Mouse (Mus musculus) myocyte (in vitro differentiated cells): ENCODE measurements around the gene Gtpbp8.

Source experiments
- CEBPB ChIP-seq: IDR thresholded peaks from 2 replicates; pipeline ENCODE4 v1.6.1; 2011; ENCODE audit warnings: mild to moderate bottlenecking, moderate library complexity; ENCODE audit not compliant: poor library complexity, insufficient read depth, severe bottlenecking
- E2F4 ChIP-seq: IDR thresholded peaks from one replicate; pipeline ENCODE4 v1.6.1; 2011; ENCODE audit warnings: mild to moderate bottlenecking, control low read depth, moderate library complexity; ENCODE audit not compliant: insufficient read depth
- MAX ChIP-seq: IDR thresholded peaks from one replicate; pipeline ENCODE4 v1.6.1; 2011; ENCODE audit warnings: low read depth, mild to moderate bottlenecking, control low read depth
- MYOD1 ChIP-seq, 3 experiments: IDR thresholded peaks; one replicate each; pipeline ENCODE4 v1.6.1; 2011; ENCODE audit warnings: control low read depth in 2 of 3, low read depth in 2 of 3, mild to moderate bottlenecking in 2 of 3, moderate library complexity in 1 of 3; ENCODE audit not compliant: insufficient read length in 2 of 3, control insufficient read depth in 1 of 3
- MYOG ChIP-seq, 3 experiments: IDR thresholded peaks; one replicate each; pipeline ENCODE4 v1.6.1; 2011; ENCODE audit warnings: control low read depth in 2 of 3, low read depth in 2 of 3, mild to moderate bottlenecking in 2 of 3; ENCODE audit not compliant: insufficient read length in 2 of 3, control insufficient read depth in 1 of 3, insufficient read depth in 1 of 3
- POLR2A ChIP-seq: IDR thresholded peaks from one replicate; pipeline ENCODE4 v1.6.1; 2011; ENCODE audit warnings: low read depth, mild to moderate bottlenecking, control low read depth, moderate library complexity; ENCODE audit not compliant: insufficient read length
- POLR2AphosphoS2 ChIP-seq: IDR thresholded peaks from one replicate; pipeline ENCODE4 v1.6.1; 2011; ENCODE audit warnings: low read depth, control low read depth; ENCODE audit not compliant: insufficient read length
- REST ChIP-seq: IDR thresholded peaks from one replicate; pipeline ENCODE4 v1.6.1; 2011; ENCODE audit warnings: mild to moderate bottlenecking, control low read depth, moderate library complexity; ENCODE audit not compliant: insufficient read depth, insufficient read length
- TCF12 ChIP-seq: IDR thresholded peaks from one replicate; pipeline ENCODE4 v1.6.1; 2011; ENCODE audit warnings: mild to moderate bottlenecking, control low read depth; ENCODE audit not compliant: poor library complexity, insufficient read depth, severe bottlenecking
- TCF3 ChIP-seq: IDR thresholded peaks from one replicate; pipeline ENCODE4 v1.6.1; 2011; ENCODE audit warnings: low read depth, control low read depth; ENCODE audit not compliant: insufficient read length
- USF1 ChIP-seq: IDR thresholded peaks from one replicate; pipeline ENCODE4 v1.6.1; 2011; ENCODE audit warnings: low read depth, mild to moderate bottlenecking, control low read depth, moderate library complexity

DNA sequence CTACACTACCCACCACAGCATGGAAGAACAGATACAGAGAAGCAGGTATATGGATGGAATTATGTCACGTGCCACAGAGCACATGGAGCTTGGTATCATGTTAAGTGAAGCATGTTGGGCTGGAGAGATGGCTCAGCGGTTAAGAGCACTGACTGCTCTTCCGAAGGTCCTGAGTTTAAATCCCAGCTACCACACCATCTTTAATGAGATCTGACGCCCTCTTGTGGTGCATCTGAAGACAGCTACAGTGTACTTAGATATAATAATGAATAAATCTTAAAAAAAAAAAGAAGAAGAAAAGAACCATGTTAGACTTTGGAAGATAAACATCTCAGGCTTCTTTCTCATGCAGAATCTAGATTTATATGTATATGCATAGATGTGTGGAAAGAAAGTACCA lies 34.6 kb upstream of the Gtpbp8 start:
- TF ChIP-seq POLR2AphosphoS2 (no peak), TCF3 (no peak), MYOD1 (IDR thresholded peaks at IDR 0.05; ENCODE audit: control insufficient read depth in 1 of 3, insufficient read length in 2 of 3, low read depth in 2 of 3) (no peak), E2F4 (no peak), POLR2A (no peak), USF1 (no peak), MAX (no peak), TCF12 (no peak), REST (no peak), MYOG (IDR thresholded peaks at IDR 0.05; ENCODE audit: control insufficient read depth in 1 of 3, insufficient read depth in 1 of 3, insufficient read length in 2 of 3, low read depth in 2 of 3) (no peak), CEBPB (no peak)
